Mouse (Mus musculus): ENCODE data around the gene Nps.
"Not testable (repeated sequence)": the region's sequence is repeated elsewhere in the genome, so short reads cannot be mapped to it uniquely, and the experiment has no call there.

The Nps gene

DNA sequence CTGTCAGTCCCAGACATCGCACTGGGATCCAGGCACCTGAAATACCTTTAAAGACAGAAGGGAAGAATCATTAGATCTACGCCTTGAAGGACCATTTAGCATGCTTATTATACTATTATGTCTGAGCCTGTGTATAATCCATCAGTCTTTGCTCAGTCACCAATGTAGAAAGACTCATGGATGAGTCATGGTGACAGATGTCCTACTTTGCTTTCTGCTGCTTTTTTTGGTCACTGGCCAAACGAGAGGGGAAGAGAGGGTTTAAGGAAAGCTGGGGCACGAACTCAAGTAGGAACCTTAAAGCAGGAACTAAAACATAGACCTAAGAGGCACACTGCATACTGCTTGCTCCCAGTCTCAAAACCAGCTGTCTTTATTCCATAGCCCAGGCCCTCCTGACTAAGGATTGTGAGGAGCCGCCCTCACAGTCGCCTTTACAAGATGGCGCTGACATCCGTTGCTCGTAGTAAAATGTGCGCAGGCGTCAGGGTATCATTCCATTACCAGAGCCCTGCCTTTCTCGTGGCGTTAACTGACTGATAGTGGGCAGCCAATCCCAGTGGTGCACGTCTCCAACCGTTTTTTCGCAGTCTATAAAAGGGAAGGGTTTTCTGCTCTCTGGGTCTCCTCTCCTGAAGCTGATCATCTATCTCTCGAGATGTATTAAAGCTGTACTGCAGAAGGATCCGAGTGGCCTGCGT lies at the start of gene Nps:
Nps (plus strand) TSS at position 651 of the 701 bp plus-strand sequence.
- DNase-seq, result not testable (repeated sequence)

- DNase-seq, result no peak
Measured at GRCm38 (mm10) chr7:135208947-135209567, 49.4 kb upstream of the Nps start.

DNA sequence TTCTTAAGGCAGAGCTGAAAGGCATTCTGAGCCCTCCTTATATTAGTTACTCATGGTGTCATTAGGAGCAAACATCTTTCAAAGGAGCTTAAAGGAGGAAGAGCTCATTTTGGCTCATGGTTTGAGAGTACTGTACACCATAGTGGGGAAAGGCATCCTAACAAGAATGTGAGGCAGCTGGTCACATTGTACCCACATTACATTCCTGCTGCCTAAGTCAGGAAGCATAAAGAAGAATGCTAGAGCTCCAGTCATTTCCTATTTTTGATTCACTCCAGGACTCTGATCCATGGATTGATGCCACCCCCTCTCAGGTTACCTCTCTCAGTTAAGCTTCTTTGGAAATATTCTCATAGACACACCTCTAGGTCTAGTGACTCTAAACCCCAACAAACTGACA lies 48.2 kb upstream of the Nps start:
- DNase-seq, result no peak

DNA sequence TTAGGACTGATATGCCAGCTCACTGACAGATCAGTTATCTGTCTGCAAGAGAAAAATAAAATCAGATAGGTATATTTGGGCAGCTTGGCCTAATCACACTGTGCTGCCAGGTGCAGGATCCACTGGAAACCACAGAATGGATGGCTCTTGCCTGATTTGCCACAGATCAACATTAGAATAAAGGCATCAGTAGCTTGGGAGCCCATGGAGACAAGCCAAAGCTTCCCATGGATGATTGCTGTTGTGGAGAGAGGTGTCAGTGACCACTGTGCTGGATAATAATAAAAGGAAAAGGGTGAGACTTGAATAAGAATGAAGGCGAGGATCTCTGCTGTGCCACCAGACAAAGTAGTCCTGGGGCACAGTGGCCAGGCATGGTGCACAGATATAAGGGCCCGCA lies 47.7 kb upstream of the Nps start:
- DNase-seq, result no peak

DNA sequence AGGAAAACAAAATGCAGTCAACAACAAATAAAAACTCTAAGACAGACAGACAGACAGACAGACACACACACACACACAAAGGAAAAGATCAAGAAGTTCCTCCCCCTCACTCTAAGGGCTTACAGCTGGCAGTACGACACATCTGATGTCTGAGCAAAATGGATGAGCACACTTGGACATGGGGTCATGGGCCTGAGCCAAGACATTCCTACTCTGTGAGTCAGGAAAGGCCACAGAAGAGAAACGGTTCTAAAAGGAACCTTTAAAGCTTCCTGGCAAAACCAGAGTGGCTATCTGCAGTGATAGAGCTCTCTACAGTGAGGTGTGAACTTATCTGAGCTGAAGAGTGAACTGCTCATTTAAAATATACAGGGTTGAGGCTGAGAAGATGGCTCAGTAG lies 46.0 kb upstream of the Nps start:
- peak; percentile 80 to 83 for DNase-seq

GRCm38 (mm10) chr7:135221475-135221874 lies 37.0 kb upstream of the Nps start:
- no peak for DNase-seq

- no peak for DNase-seq
Measured at GRCm38 (mm10) chr7:135226021-135226420, 32.5 kb upstream of the Nps start.

GRCm38 (mm10) chr7:135237152-135237551 lies 21.4 kb upstream of the Nps start:
- no peak for DNase-seq

- no peak for DNase-seq
Measured at GRCm38 (mm10) chr7:135239441-135239840, 19.1 kb upstream of the Nps start.

GRCm38 (mm10) chr7:135240006-135240405 lies 18.5 kb upstream of the Nps start:
- DNase-seq, result no peak

- DNase-seq, result peak in 1 of 2 experiments; percentile 14
Measured at GRCm38 (mm10) chr7:135240636-135241035, 17.9 kb upstream of the Nps start.

- no peak for DNase-seq
Measured at GRCm38 (mm10) chr7:135244171-135244880, 14.2 kb upstream of the Nps start.

DNA sequence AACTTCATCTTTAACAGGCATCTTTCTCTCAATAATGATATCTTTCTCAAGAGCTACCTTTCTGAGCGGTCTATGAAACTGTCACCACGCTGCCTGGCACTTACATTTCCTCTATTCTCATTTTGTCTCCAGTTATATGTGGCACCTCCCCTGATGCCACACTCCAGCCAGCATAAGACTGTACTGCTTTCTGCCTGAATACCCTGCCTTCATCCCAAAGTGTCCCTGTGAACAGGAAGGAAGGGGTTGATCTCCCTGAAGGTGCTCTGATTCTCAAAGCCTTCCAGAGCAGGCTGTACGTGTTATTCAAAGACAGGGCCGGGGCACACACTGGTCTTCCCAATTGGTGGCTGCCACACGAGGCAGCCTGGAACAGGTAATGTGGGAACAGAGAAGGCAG lies 12.1 kb upstream of the Nps start:
- DNase-seq, result no peak

- no peak for DNase-seq
Measured at GRCm38 (mm10) chr7:135253249-135253648, 5.3 kb upstream of the Nps start.

DNA sequence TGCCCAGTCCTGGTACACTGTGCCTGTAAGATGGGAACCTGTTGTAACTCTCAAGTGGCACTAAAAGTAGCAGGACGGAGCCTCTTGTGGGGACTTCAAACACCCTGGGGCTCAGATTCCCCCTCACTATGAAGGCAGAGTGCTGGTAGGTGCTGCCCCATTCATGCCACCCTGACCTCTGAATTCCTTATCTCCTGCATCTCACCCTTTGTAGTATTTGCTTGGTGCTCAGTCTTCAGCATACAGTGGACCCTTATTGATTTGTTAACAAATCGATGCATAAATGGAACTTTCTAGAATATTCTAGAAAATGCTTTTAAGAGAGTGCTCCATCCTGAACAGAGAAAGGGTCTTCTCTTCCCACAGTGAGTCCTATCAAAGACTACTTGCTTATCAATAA lies 4.1 kb upstream of the Nps start:
- no peak for DNase-seq

DNA sequence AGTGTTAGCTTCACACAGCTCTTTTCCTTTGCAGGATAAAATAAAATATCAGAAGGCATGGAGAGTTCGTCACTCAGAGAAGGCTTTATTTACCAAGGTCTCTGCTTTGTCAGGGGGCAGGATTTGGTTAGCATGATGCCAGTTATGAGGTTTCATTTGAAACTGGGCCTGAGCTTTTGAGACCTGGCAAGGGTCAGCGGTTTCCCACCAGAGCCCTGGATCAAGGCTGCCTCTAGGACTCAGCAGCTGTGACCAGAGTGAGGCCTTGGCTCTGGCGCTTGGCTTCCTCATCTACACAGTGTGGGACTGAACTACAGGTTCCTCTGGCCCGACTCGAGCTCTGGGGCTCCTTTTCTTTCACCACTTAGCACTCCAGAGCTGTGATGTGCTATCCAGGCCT lies 12.5 kb downstream of the Nps start:
- DNase-seq, result no peak

DNA sequence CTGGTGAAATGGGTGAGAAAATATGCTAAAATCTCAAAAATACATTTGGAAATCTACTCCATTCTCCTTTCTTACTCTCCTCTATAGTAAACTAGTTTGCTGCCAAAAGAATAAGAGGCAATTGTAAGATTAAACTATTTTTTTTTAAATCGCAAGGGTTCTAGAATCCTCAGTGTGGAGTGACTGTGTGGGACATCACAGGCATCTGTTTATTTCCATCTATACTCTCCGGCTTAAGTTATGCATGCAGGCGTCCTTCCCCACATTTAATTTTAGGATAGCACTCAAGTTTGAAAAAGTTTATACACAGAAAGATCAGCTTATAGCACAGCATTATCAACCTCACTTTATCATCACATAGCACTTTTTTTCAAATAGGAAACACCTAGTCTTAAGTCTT lies 24.7 kb downstream of the Nps start:
- no peak for DNase-seq

DNA sequence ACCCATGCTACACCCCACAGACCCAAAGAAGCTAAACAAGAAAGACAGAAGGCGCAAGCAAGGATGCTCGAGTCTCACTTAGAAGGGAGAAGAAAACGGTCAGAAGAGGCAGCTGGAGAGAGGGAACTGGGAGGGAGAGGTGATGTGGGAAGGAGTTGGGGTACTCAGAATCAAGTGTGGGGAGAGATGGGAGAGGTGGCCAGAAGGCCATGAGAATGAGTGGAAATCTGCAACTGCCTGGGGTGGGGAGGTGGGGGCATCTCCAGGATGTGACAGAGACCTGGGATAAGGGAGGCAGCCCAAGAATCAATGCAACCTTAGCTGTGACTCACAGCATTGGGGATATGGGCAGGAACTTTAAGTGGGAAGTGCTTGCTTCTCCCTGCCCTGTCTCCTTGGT lies 31.5 kb downstream of the Nps start:
- DNase-seq, result no peak

- no peak for DNase-seq
Measured at GRCm38 (mm10) chr7:135291646-135292236, 33.2 kb downstream of the Nps start.

DNA sequence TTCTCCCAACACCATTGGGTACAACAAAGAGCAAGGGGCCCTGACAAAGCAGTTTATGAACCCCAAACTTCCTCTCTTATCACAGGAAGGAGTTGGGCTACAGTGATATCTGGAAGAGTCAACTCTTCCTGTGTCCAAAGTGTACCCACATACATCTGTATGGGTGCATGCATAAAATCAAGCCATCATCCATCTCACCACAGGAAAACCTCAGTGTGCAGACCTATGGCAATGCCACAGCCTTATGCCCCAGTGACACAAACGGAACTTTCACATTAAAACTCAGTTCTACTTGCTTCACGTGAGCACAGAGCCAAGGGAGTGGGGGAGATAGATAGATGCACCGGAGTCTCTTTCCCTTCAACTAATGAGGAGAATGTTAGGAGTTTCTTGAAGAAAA lies 36.0 kb downstream of the Nps start:
- no peak for DNase-seq

DNA sequence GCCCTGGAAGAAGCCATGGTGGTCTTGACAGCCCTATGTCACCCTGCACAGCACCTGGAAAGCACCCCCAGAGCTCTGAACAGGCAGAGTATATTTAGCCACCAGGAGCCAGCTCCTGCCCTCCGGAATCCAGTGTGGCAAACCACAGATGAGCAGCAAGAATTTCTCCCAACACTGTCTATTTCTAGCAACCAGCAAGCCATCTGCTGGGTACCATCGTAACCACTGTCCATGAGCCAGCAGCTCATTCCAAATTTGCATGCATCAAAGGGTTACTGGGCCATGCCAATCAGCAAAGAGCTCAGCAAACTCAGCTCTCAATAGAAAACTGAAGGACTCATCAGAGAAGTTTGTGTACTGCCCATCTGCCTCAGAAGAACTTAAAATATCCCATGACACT lies 46.0 kb downstream of the Nps start:
- no peak for DNase-seq

Measured in kidney, postnatal 25 days (tissue).